Mouse (Mus musculus) v-Abl transformed pro-B cells (cell line): Measurements from ENCODE around the gene Gars.

Source experiments
- in situ Hi-C, 2 experiments: fragments of 400-800 bp; cut with MboI; formaldehyde crosslinking; loops; one replicate each; pipeline ENCODE4 v1.15.1; 2025; ENCODE audit not compliant: unreplicated experiment in 2 of 2

Gars gene

DNA sequence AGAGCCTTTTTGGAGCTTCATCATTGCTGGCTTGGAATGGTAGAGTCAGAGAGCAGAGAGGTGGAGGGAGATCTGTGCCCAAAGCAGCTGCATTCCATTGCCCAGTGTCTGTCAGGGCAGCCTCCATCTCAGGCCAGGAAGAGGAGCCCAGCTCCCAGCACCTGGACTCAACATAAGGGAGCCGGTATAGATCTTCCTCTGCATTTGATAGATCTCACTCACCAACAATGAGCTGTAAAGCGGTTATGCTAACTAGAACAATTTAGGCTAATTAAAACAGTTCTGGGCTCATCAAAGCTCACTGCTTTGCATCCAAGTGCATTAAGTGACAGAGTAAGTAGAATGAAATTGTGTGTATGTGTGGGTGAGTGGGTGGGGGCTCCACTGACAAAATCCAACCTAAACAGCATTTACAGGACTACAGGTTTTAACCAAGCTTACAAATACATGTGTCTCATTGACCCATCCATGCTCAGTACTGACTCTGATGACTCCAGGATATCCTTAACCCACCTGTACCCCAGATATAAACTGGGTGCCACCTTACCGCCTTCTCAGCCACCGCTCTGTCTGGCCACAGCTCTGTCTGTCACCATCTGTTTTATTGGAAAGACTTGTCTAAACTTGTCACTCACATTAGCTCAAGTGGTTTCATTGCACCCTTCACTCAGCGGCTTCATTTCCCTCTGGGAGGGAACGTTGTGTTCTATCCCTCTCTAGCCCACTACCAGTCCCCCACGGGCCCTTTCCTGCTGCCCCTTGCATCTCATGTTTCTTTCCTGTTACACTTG is 44.6 kb downstream of the Gars start:
- in situ Hi-C loops, result no loop called here

- in situ Hi-C loops, result no loop called here
Observed at GRCm38 (mm10) chr6:55087355-55087754, 49.5 kb downstream of the Gars start.

- in situ Hi-C loops, result no loop called here
Observed at GRCm38 (mm10) chr6:55090639-55091038, 52.8 kb downstream of the Gars start.

- in situ Hi-C loops, result no loop called here
Observed at GRCm38 (mm10) chr6:55091396-55091795, 53.6 kb downstream of the Gars start.

DNA sequence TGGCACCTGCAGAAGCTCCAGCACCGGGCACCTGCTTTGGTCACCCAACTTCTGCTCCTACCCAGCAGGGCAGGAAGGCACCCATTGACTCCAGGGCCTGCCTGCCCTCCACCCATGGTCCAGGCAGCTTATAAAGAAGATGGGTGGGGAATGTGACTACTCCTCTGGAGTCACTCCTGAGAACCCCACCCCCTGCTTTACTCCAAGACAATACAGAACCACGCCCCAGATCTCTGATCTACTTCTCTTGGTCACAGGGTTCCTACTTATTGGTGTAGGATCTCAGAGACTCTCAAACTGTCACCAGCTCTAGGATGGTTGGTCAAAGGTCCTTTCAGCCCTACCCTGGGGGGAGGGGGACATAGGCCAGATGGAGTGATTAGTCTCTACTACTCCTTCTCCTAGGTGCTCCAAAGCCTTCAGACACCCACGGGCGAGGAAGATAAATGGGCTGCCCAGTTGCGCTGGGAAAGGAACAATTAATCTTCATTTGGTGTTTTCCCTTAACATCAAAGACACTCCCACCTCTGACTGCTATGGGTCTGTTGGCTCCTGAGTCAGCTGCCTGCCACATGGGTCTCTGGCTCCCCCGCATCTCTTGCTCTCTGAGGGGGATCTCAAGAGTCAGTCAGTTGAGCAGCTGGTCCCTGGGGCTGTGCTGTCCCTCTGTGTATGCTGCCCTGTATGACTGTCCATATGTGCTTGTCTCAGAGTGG is 55.8 kb downstream of the Gars start:
- in situ Hi-C loops, result no loop called here

- in situ Hi-C loops, result no loop called here
Observed at GRCm38 (mm10) chr6:55098030-55098429, 60.2 kb downstream of the Gars start.

DNA sequence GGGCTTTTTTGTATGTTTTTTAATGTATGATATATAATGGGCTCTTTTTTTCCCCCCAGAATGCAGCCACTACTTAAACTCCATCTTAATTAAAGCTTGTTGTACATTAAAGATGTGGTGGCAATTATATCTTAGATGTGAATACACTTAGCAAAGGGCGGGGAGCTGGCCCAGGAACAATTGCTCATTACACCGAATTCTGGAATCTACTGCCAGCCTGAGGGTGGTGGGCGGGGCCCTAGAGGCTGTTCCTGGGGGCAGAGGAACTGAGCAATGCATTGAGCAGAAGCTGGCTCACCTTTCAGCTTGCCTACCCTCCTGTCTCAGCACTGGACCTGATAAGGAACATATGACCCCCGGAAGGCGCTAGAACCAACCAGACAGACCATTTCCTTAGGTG is 60.8 kb downstream of the Gars start:
- in situ Hi-C loops, result no loop called here

DNA sequence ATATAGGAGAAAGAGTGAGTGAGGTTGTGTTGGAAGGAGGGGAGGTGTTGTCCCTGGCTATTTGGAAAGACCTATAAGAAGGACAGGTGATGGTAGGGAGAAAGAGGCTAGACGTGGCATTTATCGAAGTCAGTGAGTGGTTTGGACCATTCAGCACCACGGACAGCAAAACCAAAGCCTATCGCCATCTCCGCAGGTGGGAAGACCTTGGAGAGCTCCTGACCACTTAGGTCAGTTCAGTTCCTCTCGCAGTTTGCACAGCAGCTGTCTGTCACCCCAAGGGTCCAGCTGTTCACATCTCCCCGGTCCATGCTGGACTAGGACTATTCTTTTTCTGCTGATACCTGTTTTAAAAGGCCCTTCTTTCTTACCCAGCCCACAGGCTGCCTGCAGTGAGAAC is 70.6 kb downstream of the Gars start:
- in situ Hi-C loops, result no loop called here

DNA sequence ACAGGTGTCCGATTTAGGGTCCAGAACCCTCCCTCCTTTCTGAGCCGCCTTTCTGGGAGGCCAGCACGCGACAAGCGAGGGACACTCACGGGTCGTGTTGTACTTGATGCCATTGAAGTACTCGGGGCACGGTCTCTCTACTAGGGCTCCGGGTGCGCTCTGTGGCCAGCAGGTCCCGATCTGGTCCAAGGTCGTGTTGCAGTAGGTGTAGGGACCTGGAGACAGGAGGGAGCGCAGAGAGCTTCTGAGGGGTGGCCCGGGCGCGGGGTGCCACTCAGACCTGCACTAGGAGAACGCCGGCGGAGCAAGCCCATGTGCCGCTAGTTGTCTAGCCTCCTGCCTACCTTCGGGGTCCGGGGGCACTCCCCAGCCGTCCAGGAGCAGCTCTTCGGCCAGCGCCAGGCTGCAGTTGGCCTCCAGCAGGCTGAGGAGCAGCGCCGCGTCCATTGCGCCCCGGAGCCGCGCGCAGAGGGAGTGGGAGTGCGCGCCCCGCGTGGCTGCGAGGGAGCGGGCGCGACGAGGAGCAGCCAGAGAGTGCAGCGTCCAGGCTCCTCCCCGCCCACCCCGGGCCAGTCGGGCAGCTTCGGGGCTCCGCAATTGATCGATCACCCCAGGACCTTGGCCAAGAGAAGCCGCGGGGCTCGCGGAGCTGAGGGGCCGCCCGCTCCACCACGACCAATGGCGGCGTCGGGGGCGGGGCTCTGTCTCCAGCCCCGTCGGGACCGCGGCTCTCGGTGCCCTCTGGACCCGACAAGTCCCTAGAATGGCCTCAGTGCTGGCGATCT is 79.7 kb downstream of the Gars start:
- in situ Hi-C loops, result no loop called here

DNA sequence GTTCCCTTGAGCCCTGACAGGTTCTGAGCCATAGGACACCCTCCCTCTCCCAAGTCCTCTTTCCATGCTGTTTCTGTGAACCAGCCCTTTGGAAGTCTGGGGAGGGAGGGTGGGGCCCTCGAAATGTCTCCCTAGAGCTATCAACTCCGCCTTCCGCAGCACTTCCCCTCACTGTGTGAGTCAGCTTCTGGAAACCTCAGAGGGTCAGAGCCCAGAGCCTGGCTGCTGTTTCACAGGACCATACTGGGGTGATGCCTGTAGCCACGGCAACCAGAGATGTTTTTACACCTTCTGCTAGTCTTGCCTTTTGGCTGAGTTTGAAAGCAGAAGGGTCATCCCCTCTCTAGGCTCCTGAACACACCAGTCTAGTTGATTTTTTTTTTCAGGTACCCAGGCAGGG is 85.2 kb downstream of the Gars start:
- in situ Hi-C loops, result no loop called here

GRCm38 (mm10) chr6:55126576-55126975 is 88.8 kb downstream of the Gars start:
- in situ Hi-C loops, result no loop called here

DNA sequence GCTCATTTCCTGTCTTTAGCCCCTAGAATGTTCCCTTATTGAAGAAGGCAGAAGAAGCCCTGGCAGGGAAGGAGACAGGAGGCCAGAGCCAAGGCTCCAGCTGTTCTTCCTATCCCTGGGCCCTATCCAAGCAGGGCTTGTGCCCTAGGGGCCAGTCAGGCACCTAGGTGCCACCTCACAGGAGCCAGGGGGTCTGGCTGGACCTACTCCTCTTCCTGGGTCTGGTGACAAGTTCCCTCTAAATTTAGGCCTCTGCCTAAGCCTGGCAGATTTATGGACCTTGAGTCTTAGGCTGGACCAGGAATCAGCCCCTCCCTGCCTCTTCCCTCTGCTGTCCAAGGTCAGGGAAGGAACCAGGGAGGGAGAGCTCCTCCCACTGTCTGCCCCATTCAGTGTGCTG is 90.6 kb downstream of the Gars start:
- in situ Hi-C loops, result no loop called here
